Mouse (Mus musculus) CH12.LX (cell line): Measurements from ENCODE around the gene Hbq1b. TPM values are rescaled to one million over a fixed set of nuclear protein-coding genes. Genes with fewer than 3 reads are reported as not detected.
"Not testable (repeated sequence)": the region's sequence is repeated elsewhere in the genome, so short reads cannot be mapped to it uniquely, and the experiment has no call there.

Experiments used
- DNase-seq: peaks from one replicate; pipeline ENCODE4 v3.0.0-alpha.2; 2013; ENCODE audit errors: extremely low read depth
- H3K27ac ChIP-seq: 2 replicates; pipeline ENCODE4 v1.5.1; 2012; ENCODE audit warnings: low read depth, mild to moderate bottlenecking, control low read depth, moderate library complexity; ENCODE audit not compliant: insufficient read depth
- H3K27me3 ChIP-seq: replicated peaks from 2 replicates; pipeline ENCODE3; 2012; ENCODE audit warnings: inconsistent platforms
- H3K36me3 ChIP-seq, 2 experiments: replicated peaks in 1 of 2; 2 replicates each; pipeline versions ENCODE3 to v1.6.1; 2012; ENCODE audit warnings: inconsistent platforms in 1 of 2, low read length in 1 of 2, mild to moderate bottlenecking in 1 of 2, mixed read lengths in 1 of 2, moderate library complexity in 1 of 2; ENCODE audit not compliant: control insufficient read depth in 1 of 2, insufficient read depth in 1 of 2
- H3K4me1 ChIP-seq, 2 experiments: 2 replicates each; pipeline ENCODE4 v1.6.1; 2012; ENCODE audit warnings: inconsistent platforms in 1 of 2, moderate library complexity in 1 of 2; ENCODE audit not compliant: insufficient read depth in 2 of 2, control insufficient read depth in 1 of 2
- H3K4me2 ChIP-seq: 2 replicates; pipeline ENCODE4 v1.6.1; 2012; ENCODE audit warnings: low read depth, mild to moderate bottlenecking, control low read depth; ENCODE audit not compliant: poor library complexity, insufficient read depth, severe bottlenecking
- H3K4me3 ChIP-seq, 3 experiments: fragments of 150-350 bp in 1 of 3; sonication (generic) in 1 of 3; replicated peaks in 1 of 3; 2 replicates each; pipeline versions ENCODE3 to v1.5.1; 2011 to 2012; ENCODE audit warnings: low read depth in 2 of 3, low read length in 2 of 3, mild to moderate bottlenecking in 2 of 3, moderate library complexity in 2 of 3, control low read depth in 1 of 3, improper control_type of control experiment in 1 of 3, inconsistent platforms in 1 of 3, mixed read lengths in 1 of 3; ENCODE audit not compliant: poor library complexity in 1 of 3
- H3K79me2 ChIP-seq: replicated peaks from 2 replicates; pipeline ENCODE4 v1.6.1; 2012; ENCODE audit warnings: mild to moderate bottlenecking, moderate library complexity; ENCODE audit not compliant: control insufficient read depth, poor library complexity, insufficient read depth, severe bottlenecking; ENCODE audit errors: extremely low read depth
- H3K9ac ChIP-seq: 2 replicates; pipeline ENCODE4 v1.6.1; 2012; ENCODE audit warnings: low read depth, mild to moderate bottlenecking, control low read depth, moderate library complexity; ENCODE audit not compliant: insufficient read depth
- H3K9me3 ChIP-seq: replicated peaks from 2 replicates; pipeline ENCODE3; 2012; ENCODE audit warnings: low read length, inconsistent platforms, mixed read lengths
- ZNF384 ChIP-seq: IDR thresholded peaks from 2 replicates; pipeline ENCODE4 v1.6.1; 2012; ENCODE audit warnings: low read depth, low read length, improper control_type of control experiment, inconsistent platforms
- dilution Hi-C: fragments of 300-500 bp; cut with MboI; formaldehyde crosslinking; loops from 2 replicates; pipeline ENCODE4 v1.14.3; 2020; ENCODE audit warnings: low sequenced_read_pairs; ENCODE audit not compliant: extremely low pct_unique_long_range_greater_than_20kb, extremely low pct_ligation_motif_present
- in situ Hi-C: fragments of 300-500 bp; cut with MboI; formaldehyde crosslinking; loops from 3 replicates; pipeline ENCODE4 v1.14.3; 2019; ENCODE audit warnings: low sequenced_read_pairs, low pct_ligation_motif_present, low pct_unique_long_range_greater_than_20kb, mixed read lengths
- polyA plus RNA-seq: library from polyadenylated mRNA; unstranded; fragments of >175 nt; gene quantifications from 2 replicates; pipeline ENCODE4 v1.2.1, GENCODE M21; 2012; ENCODE audit warnings: low read depth; ENCODE audit not compliant: insufficient read length
- total RNA-seq, 2 experiments: library from RNA; depleted of rRNA; stranded (reverse); fragments of 300-350 nt in 1 of 2; fragments of >200 nt in 1 of 2; gene quantifications; 2 replicates each; pipeline ENCODE4 v1.2.3; 2012 to 2014

Hbq1b gene
- total and polyA plus RNA-seq, 3 experiments, result not detected

GRCm38 (mm10) chr11:32292819-32293218, 6.1 kb downstream of the Hbq1b start:
- H3K9ac ChIP-seq, H3K27me3 ChIP-seq, H3K36me3 ChIP-seq, dilution Hi-C loops, in situ Hi-C loops, H3K4me2 ChIP-seq, DNase-seq, H3K27ac ChIP-seq, H3K4me3 ChIP-seq, H3K9me3 ChIP-seq, H3K79me2 ChIP-seq: not testable (repeated sequence)
- peaks cover 0 to 12% of the 10 kb centered on the region in 2 experiments; a peak in 1 of 4 replicates for H3K4me1 ChIP-seq
- TF ChIP-seq ZNF384, result peak; percentile 63; the same call in 1 of the 2 replicates

GRCm38 (mm10) chr11:32293479-32293878, 6.7 kb downstream of the Hbq1b start:
- H3K4me3 ChIP-seq, in situ Hi-C loops, H3K27me3 ChIP-seq, H3K9me3 ChIP-seq, H3K36me3 ChIP-seq, DNase-seq, H3K4me2 ChIP-seq, H3K79me2 ChIP-seq, dilution Hi-C loops, H3K9ac ChIP-seq, H3K27ac ChIP-seq: not testable (repeated sequence)
- H3K4me1 ChIP-seq, result peaks cover 0 to 12% of the 10 kb centered on the region in 2 experiments; a peak in 1 of 4 replicates

- in situ Hi-C loops, H3K9ac ChIP-seq, H3K36me3 ChIP-seq, H3K79me2 ChIP-seq, dilution Hi-C loops, H3K27me3 ChIP-seq, H3K9me3 ChIP-seq, H3K4me2 ChIP-seq, DNase-seq, H3K27ac ChIP-seq, H3K4me3 ChIP-seq: not testable (repeated sequence)
- peaks cover 5 to 12% of the 10 kb centered on the region in 2 experiments; a peak in 1 of 4 replicates for H3K4me1 ChIP-seq
These were observed 9.4 kb downstream of the Hbq1b start, which contains the start of gene Hba-a2 for GRCm38 (mm10) chr11:32296203-32296602. Gene Hba-a2, plus strand, starts transcription at chr11:32296489.

GRCm38 (mm10) chr11:32297417-32297816, 10.7 kb downstream of the Hbq1b start:
- H3K4me3 ChIP-seq, H3K9me3 ChIP-seq, H3K27ac ChIP-seq, DNase-seq, in situ Hi-C loops, H3K9ac ChIP-seq, H3K79me2 ChIP-seq, dilution Hi-C loops, H3K4me2 ChIP-seq, H3K36me3 ChIP-seq: not testable (repeated sequence)
- Histone ChIP-seq H3K27me3 (peaks cover 11% of the 10 kb centered on the region), H3K4me1 (peaks cover 5 to 11% of the 10 kb centered on the region in 2 experiments; a peak in 1 of 4 replicates)
